Mouse (Mus musculus): ENCODE data around the gene Ackr3. TPM values are rescaled to one million over a fixed set of nuclear protein-coding genes. Genes with fewer than 3 reads are reported as not detected.

Ackr3 gene
- total and polyA plus RNA-seq, 3 experiments, result 13.1 to 34.4 (median 23.1) TPM

DNA sequence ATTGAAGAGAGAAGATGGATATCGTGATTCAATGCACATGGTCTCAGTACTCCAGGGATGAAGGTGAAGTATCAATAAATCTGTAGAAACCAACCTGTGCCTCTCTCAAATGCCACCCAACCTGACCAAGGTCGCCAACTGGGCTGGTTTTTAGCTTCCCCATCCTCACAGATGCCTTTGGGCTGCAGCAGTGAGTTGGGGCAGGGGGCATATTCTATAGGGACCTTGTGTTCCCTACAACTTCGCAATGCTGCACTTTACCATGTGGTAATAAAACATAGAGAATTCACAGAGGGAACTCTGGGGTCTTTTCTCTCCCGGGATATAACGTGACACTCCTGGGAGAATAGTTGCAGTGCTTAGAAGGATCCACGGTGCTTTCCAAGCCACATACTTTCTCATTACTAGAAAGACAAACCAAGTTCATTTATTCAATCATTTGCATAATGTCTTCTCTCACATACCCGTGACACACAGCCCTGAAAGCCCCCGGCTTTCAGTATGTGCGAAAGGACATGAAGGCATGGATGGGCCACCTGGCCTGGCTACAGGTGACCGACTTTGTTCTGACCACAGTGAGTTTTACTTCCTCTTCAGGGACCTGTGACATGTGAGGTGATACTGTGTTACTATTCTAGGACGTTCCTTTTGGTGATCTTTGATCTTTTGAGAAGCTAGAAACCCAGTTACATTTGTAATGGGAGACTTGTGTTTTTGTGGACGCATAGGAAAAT, 22.6 kb upstream of the Ackr3 start:
- Histone ChIP-seq H3K27ac (ENCODE audit: insufficient read depth, low read depth) (peak overlapping the region; percentile 57; the same call in 1 of the 2 replicates), H3K36me3 (replicated peaks in 1 of 2; ENCODE audit: control insufficient read depth in 1 of 2, insufficient read depth in 1 of 2, low read length in 1 of 2) (no peaks in the 10 kb centered on the region), H3K79me2 (replicated peaks; ENCODE audit: control insufficient read depth, extremely low read depth, insufficient read depth, poor library complexity, severe bottlenecking) (no peaks in the 10 kb centered on the region), H3K4me1 (ENCODE audit: control insufficient read depth in 1 of 2, insufficient read depth in 2 of 2) (peaks cover 25 to 73% of the 10 kb centered on the region in 2 experiments), H3K27me3 (replicated peaks) (no peaks in the 10 kb centered on the region), H3K4me3 (replicated peaks in 1 of 3; ENCODE audit: low read depth in 2 of 3, low read length in 2 of 3, poor library complexity in 1 of 3) (peak overlapping the region in 2 of 3 experiments; percentile 13 to 24), H3K9me3 (replicated peaks; ENCODE audit: low read length) (no peaks in the 10 kb centered on the region), H3K4me2 (ENCODE audit: insufficient read depth, low read depth, poor library complexity, severe bottlenecking) (peak overlapping the region; percentile 85), H3K9ac (ENCODE audit: insufficient read depth, low read depth) (no peak overlapping the region)
- dilution Hi-C loops (cut with MboI; ENCODE audit: extremely low pct_ligation_motif_present, extremely low pct_unique_long_range_greater_than_20kb, low sequenced_read_pairs), result no loop called here
- DNase-seq (ENCODE audit: extremely low read depth), result peak; percentile 98
- in situ Hi-C loops (cut with MboI; ENCODE audit: low pct_ligation_motif_present, low pct_unique_long_range_greater_than_20kb, low sequenced_read_pairs), result no loop called here
- TF ChIP-seq GABPA (IDR thresholded peaks at IDR 0.05; ENCODE audit: insufficient replicate concordance, low read depth, low read length) (no peak), MXI1 (IDR thresholded peaks at IDR 0.05; ENCODE audit: low read depth, low read length) (0 out of 2 replicates have a peak, but pooled peaks have one; percentile 44), SIN3A (IDR thresholded peaks at IDR 0.05; ENCODE audit: low read length) (peak; percentile 75), CHD2 (IDR thresholded peaks at IDR 0.05; ENCODE audit: low read length) (peak; percentile 82), JUN (IDR thresholded peaks at IDR 0.05; ENCODE audit: insufficient read depth, low read depth, low read length) (peak; percentile 75; the same call in 1 of the 2 replicates), UBTF (IDR thresholded peaks at IDR 0.05; ENCODE audit: low read depth, low read length) (no peak), USF2 (conservative IDR thresholded peaks at IDR 0.05; ENCODE audit: low read depth, low read length) (no peak), RCOR1 (conservative IDR thresholded peaks at IDR 0.05; ENCODE audit: low read depth, low read length) (peak; percentile 94), JUND (conservative IDR thresholded peaks at IDR 0.05; ENCODE audit: low read depth, low read length) (peak; percentile 82), IRF4 (IDR thresholded peaks at IDR 0.05; ENCODE audit: low read depth, low read length) (peak; percentile 97), ZC3H11A (IDR thresholded peaks at IDR 0.05; ENCODE audit: low read depth, low read length) (no peak), ELF1 (IDR thresholded peaks at IDR 0.05; ENCODE audit: low read depth, low read length) (no peak; the same call in 1 of the 2 replicates), CHD1 (IDR thresholded peaks at IDR 0.05; ENCODE audit: low read depth, low read length) (no peak), MAX (IDR thresholded peaks at IDR 0.05; ENCODE audit: low read length) (peak; percentile 49), TBP (conservative IDR thresholded peaks at IDR 0.05; ENCODE audit: low read depth, low read length) (no peak), CTCF (conservative IDR thresholded peaks at IDR 0.05 in 1 of 2, IDR thresholded peaks at IDR 0.05 in 1 of 2; ENCODE audit: low read depth in 2 of 2, low read length in 2 of 2) (no peak), ZNF384 (IDR thresholded peaks at IDR 0.05; ENCODE audit: low read depth, low read length) (peak; percentile 69), MEF2A (IDR thresholded peaks at IDR 0.05; ENCODE audit: borderline replicate concordance, low read depth, low read length) (peak; percentile 99), ZMIZ1 (IDR thresholded peaks at IDR 0.05; ENCODE audit: low read depth, low read length) (no peak), USF1 (IDR thresholded peaks at IDR 0.05; ENCODE audit: low read depth, low read length) (no peak; the same call in 1 of the 2 replicates), SMC3 (IDR thresholded peaks at IDR 0.05; ENCODE audit: low read depth, low read length) (no peak), KAT2A (IDR thresholded peaks at IDR 0.05; ENCODE audit: insufficient replicate concordance, low read length) (no peak), ETS1 (conservative IDR thresholded peaks at IDR 0.05; ENCODE audit: low read depth, low read length) (peak; percentile 97), NRF1 (IDR thresholded peaks at IDR 0.05; ENCODE audit: low read depth, low read length) (no peak), HCFC1 (IDR thresholded peaks at IDR 0.05; ENCODE audit: low read depth, low read length) (no peak; the same call in 1 of the 2 replicates), BHLHE40 (IDR thresholded peaks at IDR 0.05; ENCODE audit: low read depth, low read length) (peak; percentile 99), MYC (IDR thresholded peaks at IDR 0.05; ENCODE audit: low read depth, low read length) (peak; percentile 94), MAFK (IDR thresholded peaks at IDR 0.05; ENCODE audit: insufficient replicate concordance, low read length) (peak; percentile 83; the same call in 1 of the 2 replicates), TCF12 (IDR thresholded peaks at IDR 0.05; ENCODE audit: low read depth, low read length) (peak; percentile 99), EP300 (IDR thresholded peaks at IDR 0.05; ENCODE audit: low read length) (peak; percentile 98), MAZ (IDR thresholded peaks at IDR 0.05; ENCODE audit: low read depth, low read length) (peak; percentile 62), NELFE (IDR thresholded peaks at IDR 0.05; ENCODE audit: low read depth, low read length) (0 out of 2 replicates have a peak, but pooled peaks have one; percentile 6), POLR2A (IDR thresholded peaks at IDR 0.05; ENCODE audit: low read depth, low read length) (no peak), POLR2AphosphoS2 (IDR thresholded peaks at IDR 0.05; ENCODE audit: low read depth, low read length) (no peak), PAX5 (IDR thresholded peaks at IDR 0.05; ENCODE audit: low read length) (no peak), E2F4 (IDR thresholded peaks at IDR 0.05; ENCODE audit: insufficient replicate concordance, low read depth, low read length) (no peak), RAD21 (IDR thresholded peaks at IDR 0.05; ENCODE audit: low read depth, low read length) (no peak; the same call in 1 of the 2 replicates), ZKSCAN1 (IDR thresholded peaks at IDR 0.05; ENCODE audit: borderline replicate concordance, low read depth, low read length) (no peak)

All from CH12.LX (cell line).